Mouse (Mus musculus) neutrophil, adult 5-6 weeks (primary cell): ENCODE results near the gene Pam. TPM values are rescaled to one million over a fixed set of nuclear protein-coding genes. Genes with fewer than 3 reads are reported as not detected.
"Not testable (repeated sequence)": the region's sequence is repeated elsewhere in the genome, so short reads cannot be mapped to it uniquely, and the experiment has no call there.

ENCODE experiments used
- ATAC-seq: fragments of 151-379, 151-347 bp; 2 replicates; pipeline ENCODE4 v1.8.0; 2017; ENCODE audit warnings: mild to moderate bottlenecking, moderate TSS enrichment; ENCODE audit not compliant: insufficient number of reproducible peaks, poor library complexity, low FRiP score, severe bottlenecking; ENCODE audit errors: extremely low read depth
- total RNA-seq: library from RNA; stranded (forward); fragments of 200-1000 nt; gene quantifications from 2 replicates; pipeline ENCODE4 v1.2.3, GENCODE M21; 2017

Pam gene
- total RNA-seq, 1 experiment from 2014 or later, result 7.8 TPM

- ATAC-seq, result no peak
These were observed 47.1 kb downstream of the Pam start for GRCm38 (mm10) chr1:98048218-98048801.

- no peak for ATAC-seq
These were observed 47.9 kb downstream of the Pam start for GRCm38 (mm10) chr1:98047284-98048217.

GRCm38 (mm10) chr1:98042425-98042824, 53.0 kb downstream of the Pam start:
- ATAC-seq, result no peak

- ATAC-seq, result no peak
These were observed 57.2 kb downstream of the Pam start for GRCm38 (mm10) chr1:98038252-98038651.

- ATAC-seq, result no peak
These were observed 59.7 kb downstream of the Pam start for GRCm38 (mm10) chr1:98035736-98036135.

GRCm38 (mm10) chr1:98031802-98032201, 63.6 kb downstream of the Pam start:
- ATAC-seq, result no peak

GRCm38 (mm10) chr1:98029025-98029424, 66.4 kb downstream of the Pam start:
- no peak for ATAC-seq

GRCm38 (mm10) chr1:98028468-98028867, 67.0 kb downstream of the Pam start:
- ATAC-seq, result no peak

- ATAC-seq, result no peak
These were observed 67.5 kb downstream of the Pam start for GRCm38 (mm10) chr1:98027959-98028358.

GRCm38 (mm10) chr1:98025924-98026640, 69.4 kb downstream of the Pam start:
- no peak for ATAC-seq

GRCm38 (mm10) chr1:98023866-98024265, 71.6 kb downstream of the Pam start:
- ATAC-seq, result no peak

- ATAC-seq, result no peak
These were observed 76.5 kb downstream of the Pam start for GRCm38 (mm10) chr1:98018987-98019386.

GRCm38 (mm10) chr1:98016004-98016848, 79.2 kb downstream of the Pam start:
- ATAC-seq, result no peak

GRCm38 (mm10) chr1:98015564-98015963, 79.9 kb downstream of the Pam start:
- ATAC-seq, result no peak

GRCm38 (mm10) chr1:98002561-98003425, 92.7 kb downstream of the Pam start:
- ATAC-seq, result no peak

GRCm38 (mm10) chr1:97999465-97999864, 96.0 kb downstream of the Pam start:
- no peak for ATAC-seq

GRCm38 (mm10) chr1:97998961-97999360, 96.5 kb downstream of the Pam start:
- ATAC-seq, result not testable (repeated sequence)

GRCm38 (mm10) chr1:97997088-97997487, 98.4 kb downstream of the Pam start:
- no peak for ATAC-seq
